Mouse (Mus musculus) adrenal gland (tissue): ENCODE results near the gene Nkain1.

Experiments used
- intact Hi-C: fragments of 180-260 bp; cut with DNase I; formaldehyde crosslinking; loops from one replicate; pipeline ENCODE4 v1.15.1; 2025

Gene Nkain1

GRCm38 (mm10) chr4:130552312-130553120, 21.5 kb downstream of the Nkain1 start:
- intact Hi-C loops = no loop called here

GRCm38 (mm10) chr4:130550511-130550910, 23.5 kb downstream of the Nkain1 start:
- intact Hi-C loops = no loop called here

- intact Hi-C loops = no loop called here
Observed at GRCm38 (mm10) chr4:130549189-130549588, 24.8 kb downstream of the Nkain1 start.

- intact Hi-C loops = no loop called here
Observed at GRCm38 (mm10) chr4:130546798-130547562, 27.0 kb downstream of the Nkain1 start.

GRCm38 (mm10) chr4:130544392-130544791, 29.6 kb downstream of the Nkain1 start:
- intact Hi-C loops = no loop called here

DNA sequence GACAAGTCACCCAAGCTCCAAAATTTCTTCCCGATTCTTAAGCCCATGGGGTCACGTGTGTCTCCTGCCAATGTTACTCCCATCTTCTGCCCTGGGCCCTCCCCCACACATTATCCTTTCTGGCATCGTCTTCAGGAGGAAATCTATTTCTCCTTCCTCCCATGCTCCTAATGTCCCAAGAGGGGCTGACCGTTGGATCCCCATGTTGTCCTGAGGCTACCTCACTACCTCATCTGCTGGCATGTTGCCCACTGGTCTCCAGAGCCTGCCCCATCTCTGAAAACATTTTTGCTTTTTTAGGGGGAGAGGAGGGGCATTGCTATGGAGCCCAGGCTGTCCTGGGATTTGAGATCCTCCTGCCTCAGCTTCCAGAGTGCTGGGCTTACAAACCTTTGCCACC, 30.9 kb downstream of the Nkain1 start:
- intact Hi-C loops = no loop called here

GRCm38 (mm10) chr4:130540831-130541230, 33.1 kb downstream of the Nkain1 start:
- intact Hi-C loops = no loop called here

DNA sequence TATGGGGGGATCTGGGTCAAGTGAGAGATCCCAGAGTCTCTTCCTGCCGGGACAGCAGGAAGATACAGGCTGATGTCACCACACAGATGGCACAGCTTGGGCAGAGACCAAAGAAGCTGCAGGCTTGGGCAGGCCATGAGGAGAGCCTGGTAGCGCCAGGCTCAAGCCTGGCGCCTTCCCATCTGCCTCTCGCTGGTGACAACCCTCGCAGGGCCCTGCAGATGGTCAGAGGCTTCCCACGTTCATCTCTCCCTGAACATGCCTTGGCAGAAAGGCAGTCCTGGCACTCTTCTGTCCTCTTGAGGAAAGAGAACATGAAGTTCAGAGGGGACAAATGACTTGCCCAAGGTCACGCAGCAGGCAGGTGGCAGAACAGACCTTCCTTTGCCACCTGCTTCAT, 34.3 kb downstream of the Nkain1 start:
- intact Hi-C loops = no loop called here

DNA sequence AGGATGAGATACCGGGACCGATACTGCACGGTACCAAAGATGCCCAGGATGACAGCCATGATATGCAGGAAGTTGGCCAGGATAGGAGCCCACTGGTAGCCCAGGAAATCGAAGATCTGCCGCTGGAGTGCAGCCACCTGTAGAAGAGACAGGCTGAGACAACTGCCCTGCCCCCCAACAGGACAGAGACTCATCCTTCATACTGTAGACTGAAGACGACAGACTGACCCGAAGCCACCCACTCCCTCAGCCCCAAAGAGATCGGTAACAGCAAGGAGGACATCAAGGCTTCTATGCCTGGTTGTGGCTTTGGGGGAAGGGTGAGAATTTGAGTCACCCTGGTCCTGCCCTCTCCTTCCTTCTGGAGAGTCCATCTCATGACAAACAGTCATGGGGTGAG, 34.9 kb downstream of the Nkain1 start:
- intact Hi-C loops = no loop called here

- intact Hi-C loops = no loop called here
Observed at GRCm38 (mm10) chr4:130537371-130537770, 36.6 kb downstream of the Nkain1 start.

GRCm38 (mm10) chr4:130535789-130536188, 38.2 kb downstream of the Nkain1 start:
- intact Hi-C loops = loop anchor here (2.0 kb wide), 1 partner anchor 193 kb away; no protein-coding TSS in a partner anchor

DNA sequence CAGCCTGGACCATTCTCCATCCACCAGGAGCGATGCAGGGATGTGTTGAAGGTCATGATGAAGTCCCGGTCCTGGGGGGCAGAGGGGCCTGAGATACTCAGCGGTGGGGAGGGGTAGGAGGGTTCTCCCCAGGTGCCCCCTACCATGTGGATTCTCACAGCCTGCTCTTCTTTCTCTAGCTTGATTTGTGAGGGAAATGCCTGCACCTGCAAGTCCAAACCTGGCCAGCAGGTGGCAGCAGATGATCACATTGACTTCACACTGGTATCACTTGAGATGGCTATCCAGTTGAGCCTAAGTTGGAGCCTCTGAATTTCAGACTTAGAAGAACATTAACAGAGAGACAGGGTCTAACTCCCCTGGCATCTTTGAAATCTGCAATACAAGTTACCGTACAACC, 40.0 kb downstream of the Nkain1 start:
- intact Hi-C loops = loop anchor here (2.0 kb wide), 1 partner anchor 191 kb away; no protein-coding TSS in a partner anchor

GRCm38 (mm10) chr4:130532347-130532746, 41.6 kb downstream of the Nkain1 start:
- intact Hi-C loops = no loop called here

GRCm38 (mm10) chr4:130531645-130532280, 42.2 kb downstream of the Nkain1 start:
- intact Hi-C loops = no loop called here

DNA sequence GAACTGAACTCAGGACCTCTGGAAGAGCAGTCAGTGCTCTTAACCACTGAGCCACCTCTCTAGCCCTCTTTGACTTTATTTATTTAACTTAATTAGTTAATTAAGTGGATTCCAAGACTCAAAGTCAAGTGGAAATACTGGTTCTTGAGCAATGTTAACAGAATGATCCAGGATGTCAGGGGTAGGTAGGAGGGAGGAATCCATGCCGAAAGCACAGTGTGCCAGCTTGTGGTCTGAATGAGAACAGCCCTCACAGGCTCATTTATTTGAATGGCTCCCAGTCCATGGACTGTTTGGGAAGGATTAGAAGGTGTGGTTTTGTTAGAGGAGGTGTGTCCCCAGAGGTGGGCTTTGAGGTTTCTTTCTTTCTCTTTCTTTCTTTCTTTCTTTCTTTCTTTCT, 46.2 kb downstream of the Nkain1 start:
- intact Hi-C loops = no loop called here

- intact Hi-C loops = no loop called here
Observed at GRCm38 (mm10) chr4:130525041-130525440, 48.9 kb downstream of the Nkain1 start.

GRCm38 (mm10) chr4:130521466-130521865, 52.5 kb downstream of the Nkain1 start:
- intact Hi-C loops = no loop called here

GRCm38 (mm10) chr4:130520482-130520851, 53.5 kb downstream of the Nkain1 start:
- intact Hi-C loops = no loop called here

- intact Hi-C loops = no loop called here
Observed at GRCm38 (mm10) chr4:130519567-130520481, 54.1 kb downstream of the Nkain1 start.

DNA sequence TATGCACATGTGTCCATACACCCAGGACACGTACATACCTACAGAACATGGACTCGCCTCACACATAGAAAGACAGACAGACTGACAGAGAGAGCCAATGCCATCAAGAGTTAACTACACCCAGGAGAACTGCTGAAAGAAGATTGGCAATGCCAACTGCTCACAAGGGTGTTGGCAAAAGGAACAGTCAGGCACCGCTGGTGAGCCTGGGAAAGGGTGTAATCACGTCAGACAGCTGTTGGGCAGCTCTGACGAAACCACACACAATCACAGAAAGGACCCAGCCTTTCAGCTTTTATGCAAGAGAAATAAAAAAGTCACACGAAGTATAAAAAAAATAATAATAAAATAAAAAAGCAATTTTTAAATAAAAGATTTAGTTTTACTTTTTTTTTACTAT, 57.5 kb downstream of the Nkain1 start:
- intact Hi-C loops = no loop called here
